Mouse (Mus musculus) CD8-positive naive resting alpha-beta T cell, adult 2 months (primary cell): ENCODE results near the gene Cmtm7.
"Not testable (repeated sequence)": the region's sequence is repeated elsewhere in the genome, so short reads cannot be mapped to it uniquely, and the experiment has no call there.

ENCODE experiments used
- DNase-seq, 2 experiments: peaks; one replicate each; pipeline ENCODE4 v3.0.0; 2022; ENCODE audit warnings: low read depth in 2 of 2, low spot score in 2 of 2

Gene Cmtm7

GRCm38 (mm10) chr9:114729911-114730805, 51.5 kb downstream of the Cmtm7 start:
- DNase-seq, result peak; percentile 39 to 57

- not testable (repeated sequence) for DNase-seq
Measured at GRCm38 (mm10) chr9:114728432-114728831, 53.2 kb downstream of the Cmtm7 start.

- DNase-seq, result no peak
Measured at GRCm38 (mm10) chr9:114727315-114727714, 54.3 kb downstream of the Cmtm7 start.

- DNase-seq, result no peak
Measured at GRCm38 (mm10) chr9:114716677-114717331, 64.9 kb downstream of the Cmtm7 start.

GRCm38 (mm10) chr9:114713481-114713880, 68.2 kb downstream of the Cmtm7 start:
- DNase-seq, result no peak

GRCm38 (mm10) chr9:114710345-114710744, 71.3 kb downstream of the Cmtm7 start:
- DNase-seq, result peak in 1 of 2 experiments; percentile 53

- no peak for DNase-seq
Measured at GRCm38 (mm10) chr9:114707805-114708204, 73.9 kb downstream of the Cmtm7 start.
